Mouse (Mus musculus) left cerebral cortex, postnatal 25 days (tissue): Measurements from ENCODE around the gene Sec16a. TPM values are rescaled to one million over a fixed set of nuclear protein-coding genes. Genes with fewer than 3 reads are reported as not detected.

Source experiments
- microRNA-seq, 2 experiments: library from miRNA; unstranded; fragments of <30 nt; microRNA quantifications; one replicate each; pipeline ENCODE4 v1.2.0; 2022
- total RNA-seq, 2 experiments: library from RNA; stranded (reverse); gene quantifications; 2 replicates each; pipeline ENCODE4 v1.2.3; 2021

Gene Sec16a
- total RNA-seq, 2 experiments from 2014 or later: 43.1 to 49.2 TPM

Small RNA genes lying within 50 kb of the gene (microRNA-seq; reads per million reads assigned to microRNA genes)
- gene Mir6996: 0.34 to 0.74 reads per million in 2 experiments

Other genes with a start within 250 kb of the Sec16a start
- under 1 TPM in 1 of 2 experiments, not detected in 1; 0.16 TPM for gene Lhx3, start 236.9 kb downstream of the Sec16a start, total RNA-seq
- 10 to 100 TPM; 23.0 to 23.5 TPM for gene Qsox2, start 207.7 kb downstream of the Sec16a start, total RNA-seq
- gene Ccdc187, start 150.7 kb downstream of the Sec16a start, total RNA-seq: 1 to 10 TPM in 1 of 2 experiments, under 1 TPM in 1; 0.57 to 4.3 TPM
- gene Gpsm1, start 129.7 kb downstream of the Sec16a start, total RNA-seq: 10 to 100 TPM; 48.7 to 51.4 TPM
- 10 to 100 TPM; 28.0 to 28.4 TPM for gene Dnlz, start 93.1 kb downstream of the Sec16a start, total RNA-seq
- gene Card9, start 84.3 kb downstream of the Sec16a start, total RNA-seq: 1 to 10 TPM; 2.6 to 3.3 TPM
- gene Snapc4, start 64.6 kb downstream of the Sec16a start, total RNA-seq: 10 to 100 TPM; 56.9 to 67.7 TPM
- 100 to 1,000 TPM; 146 to 163 TPM for gene Entr1, start 55.9 kb downstream of the Sec16a start, total RNA-seq
- 10 to 100 TPM; 92.3 to 92.8 TPM for gene Pmpca, start 55.9 kb downstream of the Sec16a start, total RNA-seq
- 10 to 100 TPM; 19.9 to 22.4 TPM for gene Inpp5e, start 36.0 kb downstream of the Sec16a start, total RNA-seq
- gene Notch1, start 71.4 kb upstream of the Sec16a start, total RNA-seq: 10 to 100 TPM; 17.4 to 28.9 TPM
- gene Egfl7, start 134.8 kb upstream of the Sec16a start, total RNA-seq: 10 to 100 TPM; 68.0 to 81.4 TPM
- not detected for gene Gm20532, start 141.4 kb upstream of the Sec16a start, total RNA-seq
- 1 to 10 TPM in 1 of 2 experiments, under 1 TPM in 1; 0.85 to 1.2 TPM for gene Agpat2, start 159.2 kb upstream of the Sec16a start, total RNA-seq
- gene Fam69b, start 183.2 kb upstream of the Sec16a start, total RNA-seq: 10 to 100 TPM; 78.4 to 84.8 TPM
- not detected for gene Lcn4, start 226.1 kb upstream of the Sec16a start, total RNA-seq